8 mouse cellular contexts compared by ENCODE assay signal in the genomic region with DNA sequence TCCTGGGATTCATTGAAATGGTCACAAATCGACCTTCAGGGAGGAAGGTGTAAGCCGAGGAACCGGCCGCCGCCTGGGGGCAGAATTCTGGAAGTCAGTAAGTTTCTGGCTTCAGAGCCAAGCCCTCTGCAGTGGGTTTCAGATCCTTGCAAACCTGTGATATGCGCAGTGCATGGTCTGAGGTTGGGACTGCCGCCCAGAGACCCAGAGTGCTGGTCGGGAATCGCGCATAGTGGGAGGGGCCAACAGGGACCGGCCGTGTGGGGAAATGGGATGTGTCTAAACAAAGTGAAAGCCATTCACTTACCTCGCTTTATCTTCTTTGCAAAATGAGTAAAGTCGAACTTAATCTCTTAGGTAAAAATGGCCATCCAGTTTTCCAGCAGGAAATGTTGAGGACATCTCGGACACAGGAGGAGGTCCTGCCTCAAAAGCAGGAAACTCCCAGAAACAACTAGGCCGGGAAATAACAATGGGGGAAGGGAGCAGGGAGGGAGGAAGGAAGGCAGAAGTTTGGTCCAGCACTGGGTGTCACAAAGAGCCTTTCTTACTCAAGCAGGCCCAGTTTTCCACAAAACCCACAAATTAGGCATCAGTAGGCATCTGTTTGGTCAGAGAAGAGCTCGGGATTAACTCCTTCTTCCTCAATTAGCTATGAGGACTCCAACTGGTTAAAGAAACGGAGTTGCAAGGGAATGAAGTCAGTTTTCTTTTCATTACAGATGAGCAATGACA. TPM values are rescaled to one million over a fixed set of nuclear protein-coding genes. Genes with fewer than 3 reads are reported as not detected.
DNase-seq lines count a peak whose midpoint lies in the region; ATAC-seq and TF ChIP-seq lines count a peak whose summit lies in the region.

No protein-coding gene starts in this region.

- H3K4me3 ChIP-seq in erythroblast, embryonic 14.5 days (replicated peaks) = peak overlapping the region; percentile 55
- H3K4me3 ChIP-seq in embryonic facial prominence, embryonic 10.5 days = peak overlapping the region; percentile 50
- peak overlapping the region; percentile 73 for H3K4me3 ChIP-seq in kidney, adult 2 months (ENCODE audit: insufficient read depth, low read depth, low read length)
- peak overlapping the region; percentile 32 for H3K4me3 ChIP-seq in limb, embryonic 14.5 days (replicated peaks; ENCODE audit: low read length)
- peak overlapping the region; percentile 33 for H3K4me3 ChIP-seq in midbrain, embryonic 15.5 days

- H3K36me3 ChIP-seq in erythroblast, embryonic 14.5 days (ENCODE audit: control insufficient read depth) = no peaks in the 10 kb centered on the region
- H3K36me3 ChIP-seq in embryonic facial prominence, embryonic 10.5 days (replicated peaks) = no peaks in the 10 kb centered on the region
- H3K36me3 ChIP-seq in kidney, adult 2 months (ENCODE audit: control insufficient read depth, insufficient read depth, low read length) = no peaks in the 10 kb centered on the region
- H3K36me3 ChIP-seq in limb, embryonic 14.5 days (ENCODE audit: control insufficient read depth, insufficient read depth, low read length) = no peaks in the 10 kb centered on the region
- H3K36me3 ChIP-seq in midbrain, embryonic 15.5 days (replicated peaks) = no peaks in the 10 kb centered on the region

- WGBS in embryonic facial prominence, embryonic 10.5 days = 7% methylated on average over 18 of the region's 18 CpGs
- WGBS in kidney, adult 2 months = 7% methylated on average over 18 of the region's 18 CpGs
- WGBS in limb, embryonic 14.5 days = 12% methylated on average over 18 of the region's 18 CpGs
- WGBS in midbrain, embryonic 15.5 days = 9% methylated on average over 18 of the region's 18 CpGs

- no peaks in the 10 kb centered on the region for H3K9me3 ChIP-seq in erythroblast, embryonic 14.5 days (ENCODE audit: control insufficient read depth, low read length)
- H3K9me3 ChIP-seq in embryonic facial prominence, embryonic 10.5 days = no peaks in the 10 kb centered on the region
- no peaks in the 10 kb centered on the region for H3K9me3 ChIP-seq in limb, embryonic 14.5 days (ENCODE audit: control insufficient read depth, low read length)
- no peaks in the 10 kb centered on the region for H3K9me3 ChIP-seq in midbrain, embryonic 15.5 days

- ATAC-seq in erythroblast, adult 5-6 weeks (replicated peaks; ENCODE audit: low FRiP score, poor library complexity, severe bottlenecking) = no peak
- ATAC-seq in limb, embryonic 14.5 days (ENCODE audit: low FRiP score, low read depth) = peak; percentile 89
- ATAC-seq in midbrain, embryonic 15.5 days (replicated peaks) = peak; percentile 75

- peak overlapping the region; percentile 71 for H3K27ac ChIP-seq in embryonic facial prominence, embryonic 10.5 days (replicated peaks)
- peak overlapping the region; percentile 84 for H3K27ac ChIP-seq in kidney, adult 2 months (ENCODE audit: insufficient read depth, low read depth, low read length)
- H3K27ac ChIP-seq in limb, embryonic 14.5 days (replicated peaks; ENCODE audit: low read depth, low read length) = peak overlapping the region; percentile 9; the same call in 1 of the 2 replicates
- no peak overlapping the region for H3K27ac ChIP-seq in midbrain, embryonic 15.5 days

- H3K4me1 ChIP-seq in erythroblast, embryonic 14.5 days (ENCODE audit: control insufficient read depth) = peaks cover 1% of the 10 kb centered on the region; the same call in 1 of the 2 replicates
- H3K4me1 ChIP-seq in embryonic facial prominence, embryonic 10.5 days = peaks cover 7% of the 10 kb centered on the region
- peaks cover 10% of the 10 kb centered on the region for H3K4me1 ChIP-seq in kidney, adult 2 months (ENCODE audit: control insufficient read depth, insufficient read depth, low read length)
- peaks cover 4% of the 10 kb centered on the region; the same call in 1 of the 2 replicates for H3K4me1 ChIP-seq in limb, embryonic 14.5 days (ENCODE audit: control insufficient read depth, insufficient read depth, low read length)
- peaks cover 7% of the 10 kb centered on the region for H3K4me1 ChIP-seq in midbrain, embryonic 15.5 days

- no peaks in the 10 kb centered on the region for H3K27me3 ChIP-seq in erythroblast, embryonic 14.5 days (ENCODE audit: control insufficient read depth)
- no peaks in the 10 kb centered on the region for H3K27me3 ChIP-seq in embryonic facial prominence, embryonic 10.5 days (replicated peaks; ENCODE audit: low read depth, poor library complexity, severe bottlenecking)
- H3K27me3 ChIP-seq in kidney, adult 2 months (replicated peaks; ENCODE audit: control insufficient read depth, insufficient read depth, low read length) = no peaks in the 10 kb centered on the region; the same call in 1 of the 2 replicates
- no peaks in the 10 kb centered on the region for H3K27me3 ChIP-seq in limb, embryonic 14.5 days (ENCODE audit: control insufficient read depth, insufficient read depth, low read length)
- no peaks in the 10 kb centered on the region for H3K27me3 ChIP-seq in midbrain, embryonic 15.5 days (replicated peaks)

- peak; percentile 75 for DNase-seq in embryonic facial prominence, embryonic 10.5 days (ENCODE audit: low spot score)
- DNase-seq in heart, adult 8-10 months (ENCODE audit: low spot score) = peak; percentile 77
- DNase-seq in kidney, adult 2 months = peak; percentile 85
- peak; percentile 67 for DNase-seq in limb, embryonic 14.5 days (ENCODE audit: low spot score)
- DNase-seq in spleen, postnatal 10 days (ENCODE audit: low spot score in 2 of 2) = peak; percentile 12 to 48

- peak; percentile 38 for TF ChIP-seq CTCF in kidney, adult 2 months (conservative IDR thresholded peaks at IDR 0.05; ENCODE audit: insufficient read depth, insufficient read length, low read depth, low read length)

- TF ChIP-seq POLR2A in kidney, adult 2 months (IDR thresholded peaks at IDR 0.05; ENCODE audit: low read depth, low read length) = peak; percentile 41
- TF ChIP-seq POLR2A in limb, embryonic 14.5 days (IDR thresholded peaks at IDR 0.05; ENCODE audit: borderline replicate concordance, extremely low read depth, insufficient read depth, insufficient read length) = no peak

- peak overlapping the region; percentile 52 for H3K4me2 ChIP-seq in limb, embryonic 14.5 days (replicated peaks; ENCODE audit: low read depth, low read length, severe bottlenecking)
- H3K4me2 ChIP-seq in midbrain, embryonic 15.5 days = peak overlapping the region; percentile 57

- H3K9ac ChIP-seq in limb, embryonic 14.5 days (ENCODE audit: low read depth, low read length, severe bottlenecking) = peak overlapping the region; percentile 36; the same call in 1 of the 2 replicates
- H3K9ac ChIP-seq in midbrain, embryonic 15.5 days = peak overlapping the region; percentile 21; the same call in 1 of the 2 replicates

RNA-seq across cellular contexts. Expression of a gene that starts 0.6 kb away (rescaled TPM):
- not detected in 2 replicates for polyA plus RNA-seq in erythroblast, embryonic 14.5 days (2012)
- total RNA-seq in erythroblast, adult 5-6 weeks (2015; ENCODE audit: low replicate concordance) = not detected in 2 replicates
- total RNA-seq in erythroblast, adult 5-6 weeks (2017; ENCODE audit: low replicate concordance) = 0.09 and 0.28 TPM in 2 replicates
- 0.70 and 0.80 TPM in 2 replicates for polyA plus RNA-seq in embryonic facial prominence, embryonic 10.5 days (2016; fragmentation: Nextera tagmentation; extraction: Ambion mirVana)
- total RNA-seq in heart, adult 8-10 months (2022) = 1 to 10 TPM; 4.8 to 6.7 (median 5.3) TPM
- 4.5 and 4.6 TPM in 2 replicates for polyA plus RNA-seq in kidney, adult 2 months (2012; rRNA removed)
- polyA plus RNA-seq in limb, embryonic 14.5 days (2012; rRNA removed) = 0.81 and 1.4 TPM in 2 replicates
- polyA plus RNA-seq in limb, embryonic 14.5 days (2014; fragmentation: Nextera tagmentation; extraction: Ambion mirVana) = 1.5 and 2.5 TPM in 2 replicates
- 1.1 and 1.3 TPM in 2 replicates for polyA plus RNA-seq in midbrain, embryonic 15.5 days (2015; fragmentation: Nextera tagmentation; extraction: Ambion mirVana)

RNA-seq across cellular contexts. Expression of a gene that starts 28.2 kb away (rescaled TPM):
- polyA plus RNA-seq in erythroblast, embryonic 14.5 days (2012) = 0.03 TPM in 1 of 2 replicates, not detected in the other
- 0.42 TPM in 1 of 2 replicates, not detected in the other for total RNA-seq in erythroblast, adult 5-6 weeks (2015; ENCODE audit: low replicate concordance)
- total RNA-seq in erythroblast, adult 5-6 weeks (2017; ENCODE audit: low replicate concordance) = 0.34 TPM in 1 of 2 replicates, not detected in the other
- polyA plus RNA-seq in embryonic facial prominence, embryonic 10.5 days (2016; fragmentation: Nextera tagmentation; extraction: Ambion mirVana) = 13.1 and 13.8 TPM in 2 replicates
- total RNA-seq in heart, adult 8-10 months (2022) = 1 to 10 TPM; 4.7 to 5.3 (median 5.0) TPM
- polyA plus RNA-seq in kidney, adult 2 months (2012; rRNA removed) = 31.0 and 31.6 TPM in 2 replicates
- polyA plus RNA-seq in limb, embryonic 14.5 days (2012; rRNA removed) = 11.8 and 12.9 TPM in 2 replicates
- 14.9 and 16.8 TPM in 2 replicates for polyA plus RNA-seq in limb, embryonic 14.5 days (2014; fragmentation: Nextera tagmentation; extraction: Ambion mirVana)
- polyA plus RNA-seq in midbrain, embryonic 15.5 days (2015; fragmentation: Nextera tagmentation; extraction: Ambion mirVana) = 9.9 and 11.4 TPM in 2 replicates

Comparison
In these comparisons a context has a peak if more than half of its experiments do, and no peak if none do; other contexts are left out.
1. DNase-seq: peak in every context shown above with its lines; median percentile 85 in kidney, adult 2 months; 77 in heart, adult 8-10 months; 75 in embryonic facial prominence, embryonic 10.5 days; 67 in limb, embryonic 14.5 days; 30 in spleen, postnatal 10 days.
2. RNA of a gene that starts 28.2 kb away (polyA plus RNA-seq): 31.0 to 31.6 TPM in kidney, adult 2 months, 11.8 to 16.8 TPM in limb, embryonic 14.5 days, 13.1 to 13.8 TPM in embryonic facial prominence, embryonic 10.5 days and 9.9 to 11.4 TPM in midbrain, embryonic 15.5 days; 0.03 TPM in erythroblast, embryonic 14.5 days; every median in the first group is over 10 times any median in the second.
3. Peak in every context shown above with its lines, with median percentiles within 50 percentile points of each other: H3K4me3 ChIP-seq.